Mouse (Mus musculus) urinary bladder, adult 18-20 months (tissue): ENCODE measurements around the gene Rpsa.

Experiments used
- DNase-seq, 2 experiments: peaks; one replicate each; pipeline ENCODE4 v3.0.0; 2022; ENCODE audit warnings: low spot score in 2 of 2, mixed read lengths in 2 of 2

The Rpsa gene

DNA sequence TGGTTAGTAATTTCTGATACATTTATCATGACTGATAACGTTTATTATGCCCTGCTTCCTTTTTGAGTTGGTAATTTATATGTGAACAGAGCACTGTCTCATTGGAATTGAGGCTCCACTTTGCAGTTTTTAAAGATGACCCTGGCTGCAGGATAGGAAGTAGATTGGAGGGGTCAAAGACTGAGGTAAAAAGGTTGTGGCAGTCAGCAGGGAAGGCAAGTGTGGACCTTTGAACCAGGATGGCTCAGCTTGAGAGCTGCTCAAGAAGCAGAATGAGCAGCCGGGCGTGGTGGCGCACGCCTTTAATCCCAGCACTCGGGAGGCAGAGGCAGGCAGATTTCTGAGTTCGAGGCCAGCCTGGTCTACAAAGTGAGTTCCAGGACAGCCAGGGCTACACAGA is 14.0 kb upstream of the Rpsa start:
- DNase-seq: no peak

DNA sequence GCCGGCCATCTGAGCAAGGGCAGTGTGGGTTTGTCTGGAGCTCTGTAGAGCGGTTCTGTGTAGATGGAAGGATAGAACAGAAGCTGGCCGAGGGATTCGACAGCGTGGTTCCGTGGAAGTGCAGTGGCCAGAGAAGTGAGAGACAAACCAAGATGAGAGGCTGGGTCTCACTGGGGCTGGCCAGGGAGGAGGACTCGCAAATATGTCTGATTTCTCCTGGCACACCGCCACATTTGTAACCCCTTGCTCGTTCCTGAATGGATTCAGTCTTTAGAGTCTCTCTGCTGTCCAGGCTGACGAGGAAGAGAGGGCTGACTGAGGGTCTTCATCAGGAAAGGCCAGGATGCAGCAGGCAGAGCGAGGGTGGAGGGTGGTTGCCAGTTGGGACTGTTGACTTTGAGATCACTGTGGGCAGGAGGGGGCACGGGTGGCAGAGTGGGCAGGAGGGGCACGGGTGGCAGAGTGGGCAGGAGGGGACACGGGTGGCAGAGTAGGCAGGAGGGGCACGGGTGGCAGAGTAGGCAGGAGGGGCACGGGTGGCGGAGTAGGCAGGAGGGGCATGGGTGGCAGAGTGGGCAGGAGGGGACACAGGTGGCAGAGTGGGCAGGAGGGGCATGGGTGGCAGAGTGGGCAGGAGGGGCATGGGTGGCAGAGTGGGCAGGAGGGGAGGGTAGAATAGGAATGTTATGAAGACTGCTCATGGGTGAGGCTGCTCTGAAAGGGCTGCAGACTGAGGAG is 13.3 kb upstream of the Rpsa start:
- no peak for DNase-seq

GRCm38 (mm10) chr9:120114789-120115151 is 12.7 kb upstream of the Rpsa start:
- DNase-seq: no peak

DNA sequence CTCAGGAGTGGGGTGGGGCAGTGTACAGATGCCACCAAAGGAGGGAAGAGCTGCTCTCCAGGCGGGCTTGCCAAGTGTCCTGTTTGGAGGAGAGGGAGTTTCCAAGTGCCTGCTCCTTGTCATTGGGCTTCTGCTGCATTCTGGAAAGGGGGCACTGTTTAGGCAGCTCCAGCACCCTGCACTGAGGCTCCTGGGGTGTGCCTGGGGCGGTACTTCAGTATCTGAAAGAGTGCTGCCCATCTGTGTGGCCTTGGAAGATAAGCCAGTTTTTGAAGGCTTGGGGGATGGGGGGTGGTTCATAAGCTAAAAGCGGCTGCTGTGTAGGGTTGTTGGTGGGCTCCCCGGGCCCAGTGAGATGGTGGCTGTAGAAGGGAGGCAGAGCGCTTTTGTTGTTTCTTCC is 11.9 kb upstream of the Rpsa start:
- DNase-seq: no peak

- no peak for DNase-seq
These were observed 11.3 kb upstream of the Rpsa start for GRCm38 (mm10) chr9:120116184-120116624.

GRCm38 (mm10) chr9:120118212-120118611 is 9.3 kb upstream of the Rpsa start:
- no peak for DNase-seq

DNA sequence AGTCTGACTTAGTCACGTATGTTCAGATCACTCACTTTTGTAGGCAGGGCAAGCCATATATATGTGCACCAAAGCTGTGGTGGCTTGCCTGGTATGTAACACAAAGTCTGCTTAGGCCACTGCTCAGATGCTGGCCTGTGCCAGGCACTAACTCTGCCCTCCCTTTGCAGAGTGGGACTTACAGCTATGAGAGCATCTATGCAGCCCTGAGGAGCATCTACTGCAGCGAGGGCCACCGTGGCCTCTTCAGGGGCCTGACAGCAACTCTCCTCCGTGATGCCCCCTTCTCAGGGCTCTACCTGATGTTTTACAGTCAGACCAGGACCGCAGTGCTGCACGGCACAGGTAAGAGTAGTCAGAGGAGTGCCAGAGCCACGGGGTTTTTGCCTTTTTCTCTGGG is 7.0 kb upstream of the Rpsa start:
- no peak for DNase-seq

DNA sequence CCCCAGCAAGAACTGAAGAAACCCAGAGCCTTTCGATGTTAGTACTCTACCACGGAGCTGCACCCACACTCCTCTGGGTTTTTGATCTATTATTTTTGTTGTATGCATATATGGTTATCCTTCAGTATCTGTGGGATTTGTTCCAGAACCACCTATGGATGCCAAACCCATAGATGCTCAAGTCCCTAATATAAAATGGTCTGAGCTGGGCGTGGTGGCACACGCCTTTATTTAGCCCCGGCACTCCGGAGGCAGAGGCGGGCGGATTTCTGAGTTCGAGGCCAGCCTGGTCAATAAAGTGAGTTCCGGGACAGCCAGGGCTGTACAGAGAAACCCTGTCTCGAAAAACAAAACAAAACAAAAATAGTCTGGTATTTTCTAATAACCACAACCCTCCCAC is 621 bp upstream of the Rpsa start:
- no peak for DNase-seq

- no peak for DNase-seq
These were observed 1.8 kb downstream of the Rpsa start for GRCm38 (mm10) chr9:120129276-120129675.

DNA sequence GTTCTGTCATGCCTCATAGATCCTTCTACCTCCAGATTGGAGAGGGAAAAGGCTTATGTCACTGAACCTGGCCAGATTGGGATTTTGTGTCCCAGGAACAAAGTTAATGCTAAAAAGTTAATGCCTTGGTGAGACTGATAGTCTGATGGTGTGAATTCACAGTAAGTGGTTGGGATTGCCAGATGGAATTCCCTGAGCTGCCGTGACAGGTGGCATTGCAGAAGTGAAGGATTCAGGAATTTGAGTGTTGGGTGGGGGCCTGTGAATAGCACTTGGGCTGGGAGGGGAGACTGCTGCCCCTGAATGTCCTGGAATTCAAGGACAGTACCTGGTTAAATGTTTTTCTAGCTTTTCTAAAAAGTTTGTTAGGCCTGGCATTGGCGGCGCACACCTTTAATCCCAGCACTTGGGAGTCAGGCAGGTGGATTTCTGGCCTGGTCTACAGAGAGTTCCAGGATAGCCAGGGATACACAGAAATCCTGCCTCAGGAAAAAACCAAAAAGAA is 4.3 kb downstream of the Rpsa start:
- DNase-seq: no peak

GRCm38 (mm10) chr9:120132980-120133754 is 5.7 kb downstream of the Rpsa start:
- DNase-seq: no peak

GRCm38 (mm10) chr9:120133755-120134475 is 6.4 kb downstream of the Rpsa start:
- no peak for DNase-seq

- DNase-seq: no peak
These were observed 7.2 kb downstream of the Rpsa start for GRCm38 (mm10) chr9:120134529-120135160.

DNA sequence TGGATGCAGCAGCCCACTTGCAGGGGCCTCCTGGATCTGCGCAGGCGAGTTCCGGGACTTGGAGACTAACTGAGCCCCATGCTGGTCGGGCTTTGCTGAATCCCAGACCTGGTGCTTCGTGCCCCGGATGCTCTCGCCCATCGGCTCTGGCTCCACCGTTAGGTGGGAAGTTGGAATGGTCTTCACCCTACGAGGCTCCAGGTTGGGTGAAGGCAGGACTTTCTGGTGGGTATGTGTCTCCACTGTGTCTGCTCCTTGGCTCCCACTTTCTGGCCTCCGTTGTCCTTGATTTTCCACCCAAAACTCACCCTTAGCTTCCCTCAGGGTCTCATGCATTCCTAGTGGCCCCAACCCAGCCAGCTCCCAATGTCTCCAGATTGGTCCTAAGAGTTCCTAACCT is 8.0 kb downstream of the Rpsa start:
- DNase-seq: no peak

DNA sequence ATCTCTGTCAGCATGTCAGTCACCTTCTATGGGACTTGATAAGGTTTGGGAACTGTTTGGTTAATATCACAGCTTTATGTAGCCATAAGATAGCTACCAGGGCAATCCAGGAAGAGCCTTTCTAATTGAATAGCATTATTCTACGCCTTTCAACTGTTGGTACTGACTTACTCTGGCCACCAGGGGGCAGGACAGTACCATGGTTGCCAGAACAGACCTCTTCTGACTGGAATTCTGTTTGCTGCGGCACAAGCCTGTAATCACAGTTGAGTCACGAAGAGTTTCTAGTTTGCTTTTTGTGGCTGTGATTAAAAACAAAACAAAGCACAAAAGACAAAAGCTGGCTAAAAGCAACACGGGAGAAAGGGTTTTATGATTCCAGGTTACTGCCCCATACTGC is 13.2 kb downstream of the Rpsa start:
- peak; percentile 59 to 64 for DNase-seq

- no peak for DNase-seq
These were observed 17.0 kb downstream of the Rpsa start for GRCm38 (mm10) chr9:120144474-120144873.

GRCm38 (mm10) chr9:120149222-120149828 is 21.8 kb downstream of the Rpsa start, which contains the start of gene Mobp:
Gene Mobp, plus strand, starts transcription at chr9:120149707.
- no peak for DNase-seq

GRCm38 (mm10) chr9:120151152-120151551 is 23.7 kb downstream of the Rpsa start:
- DNase-seq: no peak

GRCm38 (mm10) chr9:120151906-120152399 is 24.5 kb downstream of the Rpsa start:
- DNase-seq: no peak

- DNase-seq: no peak
These were observed 30.6 kb downstream of the Rpsa start for GRCm38 (mm10) chr9:120158047-120158446.

- no peak for DNase-seq
These were observed 36.4 kb downstream of the Rpsa start for GRCm38 (mm10) chr9:120163862-120164261.
